Mouse (Mus musculus) megakaryocyte, embryonic 14.5 days (primary cell): Measurements from ENCODE around the gene Esyt1.

ENCODE experiments used
- FLI1 ChIP-seq: IDR thresholded peaks from 2 replicates; pipeline ENCODE4 v1.6.1; 2012; ENCODE audit warnings: low read length, inconsistent platforms, mixed read lengths
- GATA1 ChIP-seq: IDR thresholded peaks from 3 replicates; pipeline ENCODE4 v1.6.1; 2012; ENCODE audit warnings: mixed read lengths, low read length, inconsistent platforms, borderline replicate concordance

- no peak for TF ChIP-seq GATA1
- no peak for TF ChIP-seq FLI1
These were observed 3.3 kb downstream of the Esyt1 start for GRCm38 (mm10) chr10:128522351-128522750.
